Mouse (Mus musculus): ENCODE results near the gene Madcam1.

GRCm38 (mm10) chr10:79652789-79653188, 11.6 kb upstream of the Madcam1 start:
- no peak for TF ChIP-seq BHLHE40 (IDR thresholded peaks at IDR 0.05; ENCODE audit: low read depth, low read length)
- no peak for TF ChIP-seq USF1 (IDR thresholded peaks at IDR 0.05; ENCODE audit: low read depth, low read length)
- TF ChIP-seq SIN3A (IDR thresholded peaks at IDR 0.05; ENCODE audit: low read length) = no peak
- TF ChIP-seq CTCF (conservative IDR thresholded peaks at IDR 0.05 in 1 of 2, IDR thresholded peaks at IDR 0.05 in 1 of 2; ENCODE audit: low read depth in 2 of 2, low read length in 2 of 2) = no peak
- no peak for TF ChIP-seq TCF12 (IDR thresholded peaks at IDR 0.05; ENCODE audit: low read depth, low read length)
